Mouse (Mus musculus) layer of hippocampus, adult 9-10 months (tissue): ENCODE results near the gene Plcd3.
A peak's percentile ranks its signal among the peaks of the same experiment; 100 is the strongest.

Source experiments
- DNase-seq: peaks from one replicate; pipeline ENCODE4 v3.0.0; 2022; ENCODE audit warnings: low spot score

Plcd3 gene

DNA sequence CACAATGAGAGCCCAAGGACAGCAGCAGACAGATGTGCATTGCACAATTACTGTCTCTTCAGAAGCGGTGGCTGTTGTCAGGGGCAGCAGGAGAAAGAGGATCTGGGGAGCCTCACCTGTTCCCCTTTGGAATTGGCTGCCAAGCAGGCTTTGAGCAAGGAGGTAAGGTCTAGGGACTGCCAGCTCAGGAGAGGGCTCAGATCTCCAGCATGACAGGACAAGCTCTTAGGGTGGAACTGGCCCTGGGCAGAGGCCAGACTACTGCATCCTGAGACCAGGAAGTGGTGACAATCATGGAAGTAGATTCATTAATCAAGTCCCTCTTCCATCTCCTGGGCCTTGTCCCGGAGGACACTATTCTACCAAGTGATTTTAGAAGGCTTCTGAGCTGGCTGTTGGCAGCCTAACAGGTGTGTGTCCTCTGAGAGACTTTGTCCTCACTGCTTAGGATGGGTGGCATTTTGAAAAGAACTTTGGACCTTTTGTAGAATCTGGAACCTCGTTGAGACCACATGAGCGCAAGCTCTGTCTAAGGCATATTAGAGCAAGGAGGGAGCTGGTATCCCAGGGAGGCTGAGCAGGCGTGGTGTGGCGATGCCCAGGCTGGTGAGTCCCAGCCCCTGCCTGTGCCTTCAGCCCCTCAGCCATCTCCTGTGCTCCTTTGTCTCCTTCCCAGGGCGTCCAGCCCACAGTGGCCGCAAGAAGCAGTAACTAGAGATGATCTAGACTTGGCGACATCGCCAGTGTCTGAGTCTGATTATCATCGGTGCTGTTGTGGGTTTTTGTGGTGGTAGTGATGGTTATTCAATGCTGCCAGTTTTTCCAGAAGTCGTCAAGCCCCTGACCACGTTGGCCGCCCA is 35.0 kb downstream of the Plcd3 start:
- DNase-seq, result no peak

DNA sequence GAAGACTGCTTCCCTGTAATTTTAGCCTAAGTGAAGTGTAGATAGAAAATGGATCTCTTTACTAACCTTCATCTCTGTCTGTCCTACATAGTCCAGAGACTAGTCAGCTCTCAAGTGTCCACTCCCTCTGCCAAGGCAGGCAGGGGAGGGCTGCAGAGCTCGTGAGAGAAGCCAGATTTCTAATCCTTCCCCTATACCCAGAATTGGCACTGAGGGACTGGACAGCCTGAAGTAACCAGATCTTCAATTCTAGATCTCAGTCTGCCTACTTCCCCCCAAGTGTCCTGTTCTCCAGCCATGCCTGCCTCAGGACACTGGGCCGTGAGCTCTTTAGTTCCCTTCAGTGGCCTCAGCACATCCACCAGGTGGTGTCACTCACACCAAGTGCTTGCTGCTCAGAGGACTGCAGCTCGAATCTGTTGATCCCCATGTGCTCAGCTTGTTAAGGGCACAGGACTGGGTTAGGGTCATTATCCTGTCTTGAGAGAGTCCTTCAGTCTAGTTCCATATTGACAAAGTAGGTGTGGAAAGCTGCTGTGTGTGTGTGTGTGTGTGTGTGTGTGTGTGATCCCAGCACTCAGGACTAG is 42.9 kb downstream of the Plcd3 start:
- DNase-seq, result no peak

DNA sequence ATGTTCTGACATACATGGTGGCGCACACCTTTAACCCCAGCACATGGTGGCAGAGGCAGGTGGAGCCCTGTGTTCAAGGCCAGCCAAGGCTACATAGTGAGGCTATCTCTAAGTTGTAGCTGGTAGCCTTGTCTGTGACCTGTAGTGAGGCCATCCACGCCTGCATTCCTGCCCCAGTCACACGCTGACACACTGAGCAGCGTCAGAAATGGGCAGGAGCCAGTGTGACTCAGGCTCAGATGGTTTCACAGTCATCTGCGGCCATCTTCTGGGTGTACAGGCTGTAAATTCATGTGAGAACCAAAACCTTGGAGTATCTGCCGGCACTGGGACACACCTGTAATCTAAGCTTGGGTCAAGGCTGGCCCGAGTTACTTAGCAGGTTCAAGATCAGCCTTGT is 44.8 kb downstream of the Plcd3 start:
- no peak for DNase-seq

DNA sequence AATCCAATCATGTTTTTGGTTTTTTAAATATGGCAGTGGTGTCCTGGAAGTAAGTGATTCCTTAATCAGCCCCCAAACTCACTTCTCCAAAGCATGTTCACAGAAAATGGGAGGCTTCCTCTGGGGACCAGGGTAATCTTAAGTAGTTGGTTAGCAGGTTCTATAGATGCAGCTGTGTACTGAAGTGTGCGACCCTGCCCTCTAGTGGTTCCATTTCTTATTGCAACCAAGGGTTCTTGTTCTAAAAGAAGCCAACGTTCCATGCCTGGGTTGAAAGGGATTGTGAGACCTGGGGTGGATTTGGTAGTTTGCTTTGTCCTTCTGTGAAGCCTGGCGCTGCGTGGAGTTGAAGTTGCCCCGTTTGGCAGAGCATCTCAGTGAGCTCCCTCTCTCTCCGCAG is 46.7 kb downstream of the Plcd3 start:
- peak; percentile 84 for DNase-seq

DNA sequence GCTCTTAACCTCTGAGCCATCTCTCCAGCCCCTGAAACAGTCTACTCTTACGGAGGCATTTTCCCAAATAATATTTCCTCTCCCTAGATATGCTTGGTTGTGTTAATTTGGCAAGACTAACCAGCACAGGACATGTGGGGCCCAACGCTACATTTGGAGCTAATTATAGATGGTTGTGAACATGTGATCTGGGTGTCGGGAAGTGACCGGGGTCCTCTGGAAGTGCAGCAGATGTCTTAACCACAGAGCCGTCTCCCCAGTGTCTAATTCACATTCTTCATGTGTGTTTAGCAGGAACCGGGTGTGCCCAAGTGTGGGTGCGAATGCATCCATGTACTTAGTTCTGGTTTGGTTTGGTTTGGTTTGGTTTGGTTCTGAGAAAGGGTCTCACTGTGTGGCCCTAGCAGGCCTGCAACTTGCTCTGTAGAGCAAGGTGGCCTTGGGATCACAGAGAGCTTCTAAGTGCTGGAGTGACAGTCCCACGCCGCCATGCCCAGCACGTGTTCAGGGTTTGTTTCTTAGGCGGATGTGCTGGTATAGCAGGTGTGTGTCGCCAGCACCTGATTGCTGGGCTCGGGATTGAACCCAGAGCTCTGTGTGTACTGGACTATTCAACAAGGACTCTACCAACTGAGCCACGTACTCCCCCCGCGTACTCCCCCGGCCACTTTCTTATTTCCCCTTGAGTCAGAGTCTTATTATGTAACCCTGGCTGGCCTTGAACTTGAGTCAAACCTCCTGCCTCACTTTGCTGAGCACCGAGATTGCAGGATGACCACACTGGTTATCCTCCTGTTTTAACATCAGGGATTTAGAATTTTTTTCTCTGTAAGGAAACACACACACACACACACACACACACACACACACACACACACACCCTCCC is 48.0 kb downstream of the Plcd3 start:
- DNase-seq, result no peak

DNA sequence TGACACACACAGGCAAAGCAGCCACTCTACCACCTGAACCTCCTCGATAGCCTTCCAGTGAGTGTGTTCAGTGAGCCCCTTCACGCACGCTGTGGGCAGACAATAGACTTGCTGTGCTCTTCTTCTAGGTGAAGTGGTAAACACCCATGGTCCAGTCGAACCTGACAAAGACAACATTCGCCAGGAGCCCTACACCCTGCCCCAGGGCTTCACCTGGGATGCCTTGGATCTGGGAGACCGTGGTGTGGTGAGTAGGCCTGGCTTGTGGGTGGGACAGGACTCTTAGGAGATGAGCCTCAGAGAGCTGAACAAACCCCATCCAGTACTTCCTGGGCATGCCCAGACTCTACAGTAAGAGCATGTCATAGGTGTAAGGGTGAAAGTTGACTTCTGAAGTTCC is 49.4 kb downstream of the Plcd3 start:
- DNase-seq, result no peak

DNA sequence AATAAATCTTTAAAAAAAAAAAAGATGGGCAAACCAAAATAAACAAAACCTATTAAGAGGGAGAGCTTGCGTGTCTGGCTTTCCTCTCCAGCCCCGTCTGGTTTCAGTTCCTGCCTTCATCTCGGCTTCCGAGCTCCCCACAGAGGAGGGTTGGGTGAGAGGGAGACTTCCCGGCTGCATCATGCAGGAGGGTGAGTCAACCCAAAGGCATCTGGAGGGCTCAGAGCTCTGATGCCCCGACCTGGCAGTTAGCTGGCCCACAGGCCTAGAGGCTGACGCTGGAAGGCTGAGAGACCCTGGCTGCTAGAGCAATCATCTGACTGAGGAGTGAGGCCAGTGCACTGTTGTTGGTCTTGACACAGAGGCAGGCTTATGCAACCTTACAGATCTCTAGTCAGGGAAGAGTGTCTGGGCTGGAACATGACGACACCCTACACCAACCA is 50.2 kb downstream of the Plcd3 start:
- peak; percentile 56 for DNase-seq

DNA sequence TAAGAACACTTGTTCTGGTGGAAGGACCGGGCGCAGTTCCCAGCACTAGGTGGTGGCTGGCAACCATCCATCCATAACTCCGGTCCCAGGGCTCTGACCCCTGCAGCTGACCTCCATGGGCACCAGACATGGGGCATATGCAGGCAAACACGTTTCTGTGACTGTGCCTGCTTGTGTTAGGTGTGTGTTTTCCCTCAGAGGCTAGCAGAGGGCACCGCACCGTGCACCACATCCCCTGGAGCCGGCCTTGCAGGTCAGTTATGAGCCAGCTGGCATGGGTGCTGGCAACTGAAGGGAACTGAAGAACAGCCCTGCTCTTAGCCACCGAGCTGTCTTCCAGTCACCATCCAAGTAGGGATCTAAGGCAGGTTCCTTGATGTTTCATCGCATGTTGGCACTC is 51.3 kb downstream of the Plcd3 start:
- no peak for DNase-seq

DNA sequence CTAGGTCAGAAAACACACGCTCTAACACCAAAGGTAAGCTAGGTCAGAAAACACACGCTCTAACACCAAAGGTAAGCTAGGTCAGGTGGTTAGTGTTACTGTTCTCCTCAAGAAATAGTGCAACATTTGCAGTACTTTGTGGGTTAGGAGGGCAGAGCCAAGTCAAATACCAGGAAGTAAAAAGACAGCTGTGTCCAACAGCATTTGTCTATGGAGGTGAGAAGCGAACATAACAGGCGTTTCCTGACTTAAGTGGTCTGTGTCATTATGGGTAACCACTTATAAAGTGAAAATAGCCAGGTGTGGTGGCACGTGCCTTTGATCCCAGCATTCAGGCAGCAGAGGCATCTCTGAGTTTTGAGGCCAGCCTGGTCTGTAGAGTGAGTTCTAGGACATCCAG is 51.8 kb downstream of the Plcd3 start:
- no peak for DNase-seq

DNA sequence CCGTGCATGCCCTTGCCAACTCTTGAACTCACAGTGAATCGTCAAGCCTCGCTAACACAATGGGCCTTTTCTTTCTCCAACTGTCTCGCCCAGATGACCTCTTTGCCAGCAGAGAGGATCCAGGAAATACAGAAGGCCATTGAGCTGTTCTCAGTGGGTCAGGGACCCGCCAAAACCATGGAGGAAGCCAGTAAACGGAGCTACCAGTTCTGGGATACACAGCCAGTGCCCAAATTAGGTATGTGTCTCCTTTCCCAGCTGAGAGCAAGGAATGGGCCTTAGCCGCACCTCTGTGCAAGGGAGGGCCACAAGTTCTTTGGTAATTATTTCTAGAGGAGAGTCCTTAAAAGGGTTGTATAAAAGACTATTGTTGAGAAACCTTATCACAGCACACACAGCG is 55.2 kb downstream of the Plcd3 start:
- no peak for DNase-seq

DNA sequence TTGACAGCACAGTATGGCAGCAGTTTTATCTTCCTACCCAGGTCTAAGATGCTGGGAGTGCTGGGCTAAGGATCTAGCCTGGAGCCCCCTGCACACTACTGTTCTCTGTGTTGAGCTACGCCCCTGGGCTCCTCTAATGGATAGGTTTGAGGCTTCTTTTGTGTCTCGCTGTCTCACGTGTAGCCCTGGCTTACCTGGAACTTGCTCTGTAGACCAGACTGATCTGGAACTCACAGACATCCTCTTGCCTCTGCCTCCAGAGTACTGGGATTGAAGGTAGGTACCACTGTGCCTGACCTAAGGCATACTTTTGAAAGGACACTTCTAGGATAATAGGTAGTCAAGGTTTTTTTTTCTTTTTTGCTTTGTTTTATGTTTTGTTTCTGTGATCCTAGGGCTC is 57.5 kb downstream of the Plcd3 start:
- DNase-seq, result no peak

DNA sequence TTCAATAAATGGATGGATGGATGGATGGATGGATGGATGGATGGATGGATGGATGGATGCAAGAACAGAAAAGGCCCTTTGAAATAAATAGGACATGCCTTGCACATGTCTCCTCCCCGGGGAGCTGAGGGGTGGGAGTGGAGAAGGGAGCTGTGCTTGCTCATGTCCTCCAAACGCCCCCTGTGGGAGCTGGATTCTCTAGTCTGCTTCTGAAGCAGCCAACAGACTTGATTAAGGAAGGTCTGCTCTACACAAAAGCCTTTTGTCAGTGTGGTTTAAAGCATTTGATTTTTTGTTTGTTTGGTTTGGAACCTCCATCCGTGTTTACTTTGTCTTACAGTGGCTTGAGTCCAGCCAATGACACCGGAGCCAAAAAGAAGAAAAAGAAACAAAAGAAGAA is 58.6 kb downstream of the Plcd3 start:
- DNase-seq, result no peak

DNA sequence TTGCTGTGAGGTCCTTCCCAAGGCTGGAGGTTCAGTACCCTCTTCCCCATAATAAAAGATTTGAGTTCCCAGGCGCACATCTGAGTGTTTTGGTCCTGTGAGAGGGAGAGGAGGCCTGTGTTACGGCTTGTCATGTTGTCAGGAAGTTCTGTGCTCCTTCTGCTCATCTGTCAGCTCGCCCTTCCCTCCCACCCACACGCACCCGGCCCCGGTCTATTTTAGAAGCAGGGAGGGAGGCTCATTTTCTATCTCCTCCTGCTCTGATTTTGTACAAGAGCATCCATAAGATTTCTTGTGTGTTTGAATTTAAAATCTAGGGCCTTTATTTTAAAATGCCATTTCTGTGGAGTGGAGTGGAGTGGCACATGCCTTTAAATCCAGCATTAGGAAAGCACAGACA is 63.4 kb downstream of the Plcd3 start:
- no peak for DNase-seq

DNA sequence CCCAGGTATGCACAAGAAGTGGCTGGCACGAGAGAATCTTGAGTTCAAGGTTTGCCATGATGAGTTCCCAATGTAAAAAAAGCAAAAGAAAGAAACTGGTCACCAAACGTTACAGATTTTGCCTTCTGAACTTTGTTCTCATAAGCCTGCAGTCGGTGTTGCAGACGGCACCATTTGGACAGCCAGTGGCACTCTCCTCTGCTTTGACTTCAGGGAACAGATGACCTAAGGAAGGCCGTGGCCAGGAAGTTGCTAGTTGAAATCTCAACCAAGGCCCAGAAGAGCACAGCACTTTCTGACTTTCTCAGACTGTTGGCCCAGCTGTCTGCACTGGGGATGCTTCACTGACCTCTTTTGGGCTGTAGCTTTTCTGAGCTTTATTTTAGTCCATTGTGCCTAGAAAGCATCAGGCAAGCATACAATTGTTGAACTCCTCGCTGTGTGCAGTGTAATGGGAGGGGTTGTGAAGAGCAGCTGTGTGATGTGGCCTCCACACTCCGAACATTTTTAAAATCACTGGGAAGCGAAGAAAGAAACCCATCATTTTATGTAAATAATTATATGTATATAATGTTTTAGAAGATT is 64.5 kb downstream of the Plcd3 start:
- no peak for DNase-seq

DNA sequence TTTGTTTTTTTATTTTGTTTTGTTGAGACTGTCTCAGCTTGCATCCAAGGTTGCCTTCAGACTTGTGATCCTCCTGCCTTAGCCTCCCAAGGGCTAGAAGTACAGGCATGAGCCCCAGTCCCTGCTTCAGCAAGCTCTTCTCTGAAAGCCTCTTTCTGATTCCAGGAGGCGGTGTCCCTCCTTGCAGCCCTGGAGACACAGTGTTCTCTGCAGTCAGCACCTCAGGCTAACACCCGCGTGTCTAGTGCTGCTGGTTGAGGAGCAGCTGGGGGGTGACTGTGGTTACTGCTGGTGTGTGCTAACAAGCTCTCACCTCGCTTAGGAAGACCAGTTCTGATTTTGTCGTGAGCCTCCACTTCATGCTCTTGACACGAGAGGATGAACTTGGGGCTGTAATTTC is 66.5 kb downstream of the Plcd3 start:
- no peak for DNase-seq

DNA sequence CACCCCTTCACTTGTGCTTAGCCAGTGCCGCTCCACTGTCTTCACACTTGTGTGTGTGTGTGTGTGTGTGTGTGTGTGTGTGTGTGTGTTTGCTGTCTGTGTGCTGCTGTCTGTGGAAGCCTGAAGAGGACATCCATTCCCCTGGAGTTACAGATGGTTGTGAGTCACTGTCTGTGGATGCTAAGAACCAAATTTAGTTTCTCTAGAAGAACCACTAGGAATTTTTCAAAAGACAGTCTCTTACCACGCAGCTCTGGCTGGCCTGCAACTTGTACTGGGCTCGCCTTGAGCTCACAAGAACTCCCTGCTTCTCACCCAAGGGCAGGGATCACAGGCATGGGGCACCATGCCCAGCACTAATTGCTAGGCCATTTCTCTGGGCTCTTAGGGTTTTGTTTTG is 68.4 kb downstream of the Plcd3 start:
- DNase-seq, result no peak

DNA sequence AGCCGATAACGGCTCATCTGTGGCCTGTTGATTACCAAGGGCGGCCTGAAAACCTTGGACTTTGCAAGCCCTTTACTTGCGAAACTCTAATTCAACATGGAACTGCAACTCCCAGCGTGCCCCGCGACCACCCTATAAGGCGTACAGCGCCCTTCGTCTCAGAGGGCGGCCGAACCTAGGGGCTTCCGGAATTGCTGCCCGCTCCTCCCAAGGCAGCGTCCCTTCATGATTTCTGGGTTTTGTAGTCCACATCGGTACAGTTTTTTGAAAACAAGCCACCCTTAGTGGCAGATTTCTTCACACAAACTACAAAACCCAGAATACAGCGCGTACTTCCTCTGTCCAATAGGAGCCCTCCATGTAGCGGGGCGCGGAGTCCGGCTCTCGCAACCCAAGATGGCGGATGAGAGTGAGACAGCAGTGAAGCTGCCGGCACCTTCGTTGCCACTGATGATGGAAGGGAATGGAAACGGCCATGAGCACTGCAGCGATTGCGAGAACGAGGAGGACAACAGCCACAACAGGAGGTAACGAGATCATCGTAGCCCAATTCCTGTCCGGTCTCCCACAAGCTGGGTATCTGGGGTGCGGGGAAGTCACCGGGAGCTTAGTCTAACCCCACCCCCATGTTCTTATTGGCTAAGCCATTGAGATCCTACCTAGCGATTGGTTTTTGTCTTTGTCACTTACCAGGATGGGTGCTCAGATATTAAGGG is 73.1 kb downstream of the Plcd3 start, which contains the start of the genes Nmt1 and Dcakd:
Nmt1 (plus strand) TSS at position 15 of the 716 bp plus-strand sequence.
Dcakd (minus strand) TSS at position 158 of the 716 bp plus-strand sequence.
- DNase-seq, result peak; percentile 97

DNA sequence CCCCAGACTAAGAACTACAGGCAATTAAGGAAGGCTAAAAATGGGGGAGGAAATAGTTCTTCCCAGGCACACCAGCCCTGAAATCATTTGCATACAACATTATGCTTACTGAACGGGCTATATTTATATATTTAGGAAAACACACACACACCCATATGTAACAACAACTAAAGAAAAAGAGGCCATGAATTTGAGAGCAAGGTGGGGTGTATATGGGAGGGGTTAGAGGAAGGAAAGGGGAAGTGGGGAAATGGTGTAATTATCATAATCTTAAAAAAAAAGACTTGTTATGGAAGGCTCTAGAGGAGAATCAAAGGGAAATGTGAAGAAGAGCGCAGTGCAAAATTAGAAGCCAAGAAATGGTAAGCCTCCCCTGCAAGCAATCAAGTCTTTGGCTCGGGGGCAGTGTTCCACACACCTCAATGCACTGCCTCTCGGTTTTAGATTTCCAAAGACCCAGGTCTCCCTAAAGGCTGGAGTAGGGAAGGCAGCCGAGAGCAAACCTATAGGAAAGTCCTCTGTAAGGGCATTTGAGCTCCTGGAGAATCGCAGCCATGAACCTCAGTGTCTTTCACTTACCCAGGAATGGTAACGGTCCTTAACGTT is 73.8 kb downstream of the Plcd3 start:
- DNase-seq, result no peak

DNA sequence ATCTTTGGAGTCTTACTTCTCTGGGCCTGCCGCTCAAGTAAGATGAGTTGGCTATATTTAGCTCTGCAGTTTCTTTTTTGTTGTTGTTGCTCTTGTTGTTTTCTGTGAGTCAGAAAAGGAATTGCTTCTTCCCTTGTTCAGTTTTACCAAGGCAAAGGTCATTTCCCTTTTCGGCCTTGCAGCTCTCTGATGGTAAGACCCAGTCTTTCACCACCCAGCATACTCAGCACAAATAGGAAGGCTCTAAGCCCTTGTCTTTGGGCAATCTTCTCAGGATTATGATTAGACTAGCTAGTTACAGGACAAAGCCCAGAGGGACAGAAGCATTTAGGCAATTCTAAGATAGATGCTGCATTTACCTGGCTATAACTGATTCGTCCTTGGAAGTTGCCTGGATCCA is 74.6 kb downstream of the Plcd3 start:
- DNase-seq, result no peak

DNA sequence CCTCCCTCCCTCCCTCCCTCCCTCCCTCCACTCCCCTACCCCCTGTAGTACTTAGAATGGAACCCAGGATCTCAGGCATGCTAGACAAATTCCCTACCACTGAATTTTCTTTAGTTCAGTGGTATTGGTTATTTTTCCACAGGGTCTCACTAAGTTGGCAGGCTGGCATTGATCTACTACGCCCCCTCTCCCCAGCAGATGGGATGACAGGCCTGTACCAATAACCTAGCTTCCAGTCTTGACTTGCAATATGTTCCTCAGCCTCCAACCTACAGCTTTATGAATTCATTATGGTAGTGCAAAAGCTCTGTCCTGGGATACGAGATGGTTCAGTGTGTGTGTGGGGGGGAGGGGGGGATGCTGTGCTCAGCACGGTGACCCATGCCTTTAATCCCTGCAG is 77.5 kb downstream of the Plcd3 start:
- no peak for DNase-seq

DNA sequence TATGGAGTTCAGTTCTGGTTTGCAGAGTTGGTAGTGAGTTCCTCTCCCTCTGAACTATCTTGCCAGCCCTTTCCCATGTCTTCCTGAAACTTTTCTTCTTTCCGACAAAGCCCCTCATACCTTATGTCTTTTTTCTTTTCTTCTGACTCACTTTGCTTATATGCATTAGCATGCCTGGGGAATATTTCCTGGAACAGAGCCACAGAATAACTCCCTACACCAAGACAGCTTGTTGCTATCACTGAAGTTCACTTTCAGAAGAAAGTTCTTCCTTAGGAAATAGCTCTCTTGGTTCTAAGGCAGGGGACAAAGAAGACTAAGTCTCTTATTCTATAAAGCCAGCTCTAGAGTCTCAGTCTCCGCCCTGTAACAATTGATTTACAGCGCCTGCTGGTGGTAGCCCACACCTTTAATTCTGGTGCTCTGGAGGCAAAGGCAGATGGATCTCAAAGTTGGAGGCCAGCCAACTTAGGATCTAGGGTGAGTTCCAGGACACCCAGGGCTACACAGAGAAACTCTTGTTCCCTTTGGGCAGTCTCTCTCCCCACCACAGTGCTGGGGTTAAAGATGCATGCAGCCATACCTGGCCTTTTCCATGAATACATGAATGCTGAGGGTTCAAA is 80.6 kb downstream of the Plcd3 start:
- DNase-seq, result no peak
